Mouse (Mus musculus) liver, adult 2 months (tissue): ENCODE results near the gene Txnrd1. TPM values are rescaled to one million over a fixed set of nuclear protein-coding genes. Genes with fewer than 3 reads are reported as not detected.

ENCODE experiments used
- DNase-seq: peaks from one replicate; pipeline ENCODE4 v3.0.0-alpha.2; 2011; ENCODE audit warnings: low read depth, low spot score; ENCODE audit errors: extremely low read depth
- H3K27ac ChIP-seq: fragments of 200-500 bp; replicated peaks from 2 replicates; pipeline ENCODE4 v1.5.1; 2012; ENCODE audit warnings: low read depth, mild to moderate bottlenecking, control low read depth, inconsistent platforms, low read length; ENCODE audit not compliant: insufficient read depth
- H3K27me3 ChIP-seq: fragments of 200-500 bp; 2 replicates; pipeline ENCODE4 v1.6.1; 2012; ENCODE audit warnings: mild to moderate bottlenecking, moderate library complexity, low read length, inconsistent platforms; ENCODE audit not compliant: control insufficient read depth, insufficient read depth
- H3K36me3 ChIP-seq: fragments of 200-500 bp; 2 replicates; pipeline ENCODE4 v1.6.1; 2012; ENCODE audit warnings: low read length, inconsistent platforms; ENCODE audit not compliant: control insufficient read depth, insufficient read depth
- H3K4me1 ChIP-seq: fragments of 200-500 bp; 2 replicates; pipeline ENCODE4 v1.6.1; 2011; ENCODE audit warnings: low read length; ENCODE audit not compliant: control insufficient read depth, insufficient read depth
- H3K4me3 ChIP-seq: fragments of 200-500 bp; 2 replicates; pipeline ENCODE4 v1.5.1; 2011; ENCODE audit warnings: low read depth, mild to moderate bottlenecking, control low read depth, low read length, moderate library complexity; ENCODE audit not compliant: insufficient read depth
- H3K79me2 ChIP-seq: fragments of 200-500 bp; 2 replicates; pipeline ENCODE4 v1.6.1; 2012; ENCODE audit warnings: inconsistent platforms, mild to moderate bottlenecking, low read length, moderate library complexity; ENCODE audit not compliant: control insufficient read depth, insufficient read depth
- H3K9ac ChIP-seq: fragments of 200-500 bp; 2 replicates; pipeline ENCODE4 v1.6.1; 2012; ENCODE audit warnings: low read depth, mild to moderate bottlenecking, control low read depth, inconsistent platforms, low read length
- CTCF ChIP-seq: fragments of 200-500 bp; IDR thresholded peaks from 2 replicates; pipeline ENCODE4 v1.5.1; 2011; ENCODE audit warnings: low read depth, low read length, control low read depth
- POLR2A ChIP-seq: fragments of 200-500 bp; IDR thresholded peaks from 2 replicates; pipeline ENCODE4 v1.6.1; 2011; ENCODE audit warnings: low read length, control low read depth; ENCODE audit not compliant: insufficient read depth; ENCODE audit errors: extremely low read depth
- WGBS: fragments of 180-500 bp; shearing (Covaris S2); methylation state at CpG from one replicate; pipeline ENCODE4 v1.1.7; 2018; 5-methylcytosine and 5-hydroxymethylcytosine counted together
- polyA plus RNA-seq: library from polyadenylated mRNA; depleted of rRNA; stranded (reverse); fragments of >200 nt; gene quantifications from 2 replicates; pipeline ENCODE4 v1.2.3, GENCODE M21; 2012
- total RNA-seq: library from RNA; depleted of rRNA; stranded (reverse); fragments of >200 nt; gene quantifications from 2 replicates; pipeline ENCODE4 v1.2.3, GENCODE M21; 2014

The Txnrd1 gene
- total and polyA plus RNA-seq, 2 experiments = 50.4 to 71.2 TPM

GRCm38 (mm10) chr10:82899810-82900421 is 66.2 kb downstream of the Txnrd1 start:
- no peaks in the 10 kb centered on the region; the same call in 1 of the 2 replicates for H3K4me1 ChIP-seq
- H3K27me3 ChIP-seq = no peaks in the 10 kb centered on the region
- DNase-seq = peak; percentile 76
- peak overlapping the region; percentile 5; the same call in 1 of the 2 replicates for H3K4me3 ChIP-seq
- peak overlapping the region; percentile 48 for H3K9ac ChIP-seq
- H3K79me2 ChIP-seq = no peaks in the 10 kb centered on the region
- 0 out of 2 replicates have a peak overlapping the region, but pooled peaks have one; percentile 13 for H3K27ac ChIP-seq
- TF ChIP-seq CTCF (no peak), POLR2A (no peak)
- WGBS = 34% methylated on average over 16 of the region's 16 CpGs
- H3K36me3 ChIP-seq = peaks cover 15% of the 10 kb centered on the region; the same call in 1 of the 2 replicates

- 64% methylated on average over 7 of the region's 7 CpGs for WGBS
- H3K27ac ChIP-seq = no peak overlapping the region
- H3K79me2 ChIP-seq = no peaks in the 10 kb centered on the region
- TF ChIP-seq POLR2A = no peak
- no peak for TF ChIP-seq CTCF
- peaks cover 11% of the 10 kb centered on the region; the same call in 1 of the 2 replicates for H3K36me3 ChIP-seq
- no peaks in the 10 kb centered on the region; the same call in 1 of the 2 replicates for H3K4me1 ChIP-seq
- H3K27me3 ChIP-seq = no peaks in the 10 kb centered on the region
- no peak overlapping the region for H3K9ac ChIP-seq
- H3K4me3 ChIP-seq = no peak overlapping the region
- no peak for DNase-seq
These were observed 66.8 kb downstream of the Txnrd1 start for GRCm38 (mm10) chr10:82900546-82900945.

GRCm38 (mm10) chr10:82901436-82901835 is 67.7 kb downstream of the Txnrd1 start:
- no peaks in the 10 kb centered on the region for H3K27me3 ChIP-seq

GRCm38 (mm10) chr10:82908526-82908925 is 74.8 kb downstream of the Txnrd1 start:
- H3K9ac ChIP-seq = no peak overlapping the region
- no peak overlapping the region for H3K27ac ChIP-seq
- 88% methylated on average over 7 of the region's 7 CpGs for WGBS
- no peaks in the 10 kb centered on the region for H3K4me1 ChIP-seq
- no peaks in the 10 kb centered on the region for H3K27me3 ChIP-seq
- H3K36me3 ChIP-seq = no peaks in the 10 kb centered on the region
- no peak overlapping the region for H3K4me3 ChIP-seq
- H3K79me2 ChIP-seq = no peaks in the 10 kb centered on the region
- TF ChIP-seq CTCF (no peak), POLR2A (no peak)
- DNase-seq = no peak

More at GRCm38 (mm10) chr10:82901436-82901835, 67.7 kb downstream of the Txnrd1 start:
- Histone ChIP-seq H3K9ac (no peak overlapping the region), H3K4me3 (no peak overlapping the region), H3K4me1 (no peaks in the 10 kb centered on the region; the same call in 1 of the 2 replicates), H3K27ac (no peak overlapping the region), H3K79me2 (no peaks in the 10 kb centered on the region), H3K36me3 (peaks cover 3% of the 10 kb centered on the region; the same call in 1 of the 2 replicates)
- WGBS = 5% methylated on average over 7 of the region's 7 CpGs
- peak; percentile 45 for DNase-seq
- TF ChIP-seq POLR2A = no peak
- peak; percentile 97 for TF ChIP-seq CTCF

- Histone ChIP-seq H3K79me2 (no peaks in the 10 kb centered on the region), H3K9ac (no peak overlapping the region), H3K36me3 (no peaks in the 10 kb centered on the region), H3K27me3 (no peaks in the 10 kb centered on the region), H3K4me1 (no peaks in the 10 kb centered on the region), H3K4me3 (no peak overlapping the region), H3K27ac (no peak overlapping the region)
- WGBS = 15% methylated on average over 9 of the region's 9 CpGs
- TF ChIP-seq POLR2A (no peak), CTCF (peak; percentile 62)
- peak; percentile 34 for DNase-seq
These were observed 75.6 kb downstream of the Txnrd1 start for GRCm38 (mm10) chr10:82909382-82909781.

GRCm38 (mm10) chr10:82910198-82910597 is 76.4 kb downstream of the Txnrd1 start:
- 66% methylated on average over 3 of the region's 3 CpGs for WGBS
- no peaks in the 10 kb centered on the region for H3K36me3 ChIP-seq
- H3K27ac ChIP-seq = no peak overlapping the region
- H3K4me1 ChIP-seq = no peaks in the 10 kb centered on the region
- no peaks in the 10 kb centered on the region for H3K79me2 ChIP-seq
- TF ChIP-seq POLR2A = no peak
- TF ChIP-seq CTCF = peak; percentile 69
- H3K9ac ChIP-seq = no peak overlapping the region
- no peak for DNase-seq
- H3K4me3 ChIP-seq = no peak overlapping the region
- H3K27me3 ChIP-seq = no peaks in the 10 kb centered on the region
